Mouse (Mus musculus): Measurements from ENCODE around the gene Sox10. TPM values are rescaled to one million over a fixed set of nuclear protein-coding genes. Genes with fewer than 3 reads are reported as not detected.

Gene Sox10
- polyA plus RNA-seq, 1 experiment from 2014 or later = 3.9 TPM

GRCm38 (mm10) chr15:79148533-79148932 lies 16.5 kb downstream of the Sox10 start:
- no peak overlapping the region for H3K27ac ChIP-seq (replicated peaks; ENCODE audit: low read depth, low read length)
- no peaks in the 10 kb centered on the region for H3K4me1 ChIP-seq (ENCODE audit: control insufficient read depth, insufficient read depth, low read length)
- no peak for ATAC-seq (ENCODE audit: insufficient number of reproducible peaks, low FRiP score, low TSS enrichment, low read depth)

DNA sequence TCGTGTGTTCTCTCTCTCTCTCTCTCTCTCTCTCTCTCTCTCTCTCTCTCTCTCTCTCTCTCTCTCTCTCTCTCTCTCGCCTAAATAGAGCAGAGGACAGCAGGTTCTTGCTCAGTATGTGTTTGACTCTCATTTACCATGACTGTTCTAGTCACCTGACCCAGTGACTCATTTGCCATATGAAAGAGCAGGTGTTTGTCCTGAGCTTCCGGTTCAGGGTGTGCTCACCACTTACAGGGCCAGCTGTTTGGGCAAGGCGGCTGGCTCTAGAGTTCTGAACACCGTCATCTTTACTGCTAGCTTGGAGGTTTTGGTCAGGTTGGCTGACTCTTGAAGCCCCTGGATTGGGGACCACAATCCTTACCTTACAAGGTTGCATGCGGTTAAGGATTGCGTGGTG lies 19.5 kb downstream of the Sox10 start:
- Histone ChIP-seq H3K9me3 (ENCODE audit: control insufficient read depth, low read length) (no peaks in the 10 kb centered on the region), H3K4me2 (ENCODE audit: low read depth, severe bottlenecking) (no peak overlapping the region), H3K27me3 (ENCODE audit: control insufficient read depth, insufficient read depth, low read length) (no peaks in the 10 kb centered on the region), H3K4me1 (ENCODE audit: control insufficient read depth, insufficient read depth, low read length) (peaks cover 6% of the 10 kb centered on the region; the same call in 1 of the 2 replicates), H3K27ac (replicated peaks; ENCODE audit: low read depth, low read length) (no peak overlapping the region), H3K36me3 (ENCODE audit: control insufficient read depth, insufficient read depth, low read length) (peaks cover 22% of the 10 kb centered on the region; the same call in 1 of the 2 replicates), H3K9ac (ENCODE audit: low read length) (no peak overlapping the region), H3K4me3 (ENCODE audit: low read depth, low read length) (no peak overlapping the region)
- ATAC-seq (ENCODE audit: insufficient number of reproducible peaks, low FRiP score, low TSS enrichment, low read depth) = no peak
- no peak for DNase-seq (ENCODE audit: low spot score)
- 93% methylated on average over 7 of the region's 7 CpGs for WGBS

More at GRCm38 (mm10) chr15:79148533-79148932, 16.5 kb downstream of the Sox10 start:
- Histone ChIP-seq H3K4me2 (ENCODE audit: low read depth, severe bottlenecking) (no peak overlapping the region), H3K27me3 (ENCODE audit: control insufficient read depth, insufficient read depth, low read length) (no peaks in the 10 kb centered on the region), H3K36me3 (ENCODE audit: control insufficient read depth, insufficient read depth, low read length) (peaks cover 25% of the 10 kb centered on the region; the same call in 1 of the 2 replicates), H3K4me3 (ENCODE audit: low read depth, low read length) (no peak overlapping the region), H3K9ac (ENCODE audit: low read length) (no peak overlapping the region), H3K9me3 (ENCODE audit: control insufficient read depth, low read length) (no peaks in the 10 kb centered on the region)
- peak; percentile 94 for DNase-seq (ENCODE audit: low spot score)
- 52% methylated on average over 7 of the region's 7 CpGs for WGBS

DNA sequence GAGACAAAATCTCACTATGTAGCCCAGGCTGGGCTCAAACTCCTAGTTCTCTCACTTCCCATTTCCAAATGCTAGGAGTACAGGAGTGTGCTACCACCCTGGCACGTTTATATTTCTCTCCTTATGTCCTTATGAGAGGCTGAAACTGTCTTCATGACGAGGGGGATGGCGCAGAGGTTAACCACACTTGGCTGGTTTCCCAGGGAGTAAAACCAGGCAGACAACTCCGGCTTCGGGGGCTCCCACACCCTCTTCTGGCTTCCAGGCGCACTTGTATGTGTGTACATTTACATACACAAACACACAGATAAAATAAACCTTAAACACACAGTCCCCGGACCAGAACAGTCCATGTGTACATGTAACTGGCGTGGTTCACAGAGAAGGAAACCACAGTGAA lies 21.0 kb downstream of the Sox10 start:
- DNase-seq (ENCODE audit: low spot score) = no peak
- H3K36me3 ChIP-seq (ENCODE audit: control insufficient read depth, insufficient read depth, low read length) = peaks cover 17% of the 10 kb centered on the region; the same call in 1 of the 2 replicates
- no peak overlapping the region for H3K27ac ChIP-seq (replicated peaks; ENCODE audit: low read depth, low read length)
- no peak overlapping the region for H3K4me2 ChIP-seq (ENCODE audit: low read depth, severe bottlenecking)
- H3K9me3 ChIP-seq (ENCODE audit: control insufficient read depth, low read length) = no peaks in the 10 kb centered on the region
- WGBS = 94% methylated on average over 8 of the region's 8 CpGs
- H3K4me3 ChIP-seq (ENCODE audit: low read depth, low read length) = no peak overlapping the region
- no peak overlapping the region for H3K9ac ChIP-seq (ENCODE audit: low read length)
- peaks cover 6% of the 10 kb centered on the region; the same call in 1 of the 2 replicates for H3K4me1 ChIP-seq (ENCODE audit: control insufficient read depth, insufficient read depth, low read length)
- no peaks in the 10 kb centered on the region for H3K27me3 ChIP-seq (ENCODE audit: control insufficient read depth, insufficient read depth, low read length)
- ATAC-seq (ENCODE audit: insufficient number of reproducible peaks, low FRiP score, low TSS enrichment, low read depth) = no peak

GRCm38 (mm10) chr15:79143316-79143715 lies 21.7 kb downstream of the Sox10 start:
- peaks cover 14% of the 10 kb centered on the region; the same call in 1 of the 2 replicates for H3K36me3 ChIP-seq (ENCODE audit: control insufficient read depth, insufficient read depth, low read length)
- 79% methylated on average over 12 of the region's 12 CpGs for WGBS
- ATAC-seq (ENCODE audit: insufficient number of reproducible peaks, low FRiP score, low TSS enrichment, low read depth) = no peak

DNA sequence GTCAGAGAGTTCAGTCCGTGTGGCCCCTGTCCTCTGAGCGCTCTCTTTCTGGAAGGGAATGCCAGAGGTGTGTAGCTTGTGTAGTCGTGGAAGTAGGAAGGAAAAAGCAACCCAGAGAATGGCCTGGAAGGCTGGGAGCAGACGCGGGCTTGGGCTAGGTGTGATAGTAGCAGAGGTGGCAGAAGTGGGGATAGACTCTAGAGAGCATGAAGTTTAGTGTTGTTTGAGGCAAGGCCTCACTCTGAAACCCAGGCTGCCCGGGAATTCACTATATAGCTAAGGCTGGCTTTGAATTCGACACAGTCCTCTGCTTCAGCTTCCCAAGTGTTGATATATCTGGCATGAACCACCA lies 23.5 kb downstream of the Sox10 start:
- Histone ChIP-seq H3K4me3 (ENCODE audit: low read depth, low read length) (peak overlapping the region; percentile 89), H3K9ac (ENCODE audit: low read length) (peak overlapping the region; percentile 81), H3K4me2 (ENCODE audit: low read depth, severe bottlenecking) (peak overlapping the region; percentile 93), H3K9me3 (ENCODE audit: control insufficient read depth, low read length) (no peaks in the 10 kb centered on the region), H3K4me1 (ENCODE audit: control insufficient read depth, insufficient read depth, low read length) (peaks cover 6% of the 10 kb centered on the region; the same call in 1 of the 2 replicates), H3K27me3 (ENCODE audit: control insufficient read depth, insufficient read depth, low read length) (no peaks in the 10 kb centered on the region), H3K27ac (replicated peaks; ENCODE audit: low read depth, low read length) (peak overlapping the region; percentile 22; the same call in 1 of the 2 replicates), H3K36me3 (ENCODE audit: control insufficient read depth, insufficient read depth, low read length) (peaks cover 6% of the 10 kb centered on the region; the same call in 1 of the 2 replicates)
- 2% methylated on average over 7 of the region's 7 CpGs for WGBS
- DNase-seq (ENCODE audit: low spot score) (no peak), ATAC-seq (ENCODE audit: insufficient number of reproducible peaks, low FRiP score, low TSS enrichment, low read depth) (no peak; the same call in 1 of the 2 replicates)

More at GRCm38 (mm10) chr15:79143316-79143715, 21.7 kb downstream of the Sox10 start:
- H3K9me3 ChIP-seq (ENCODE audit: control insufficient read depth, low read length) = no peaks in the 10 kb centered on the region
- no peaks in the 10 kb centered on the region for H3K27me3 ChIP-seq (ENCODE audit: control insufficient read depth, insufficient read depth, low read length)
- no peak overlapping the region for H3K9ac ChIP-seq (ENCODE audit: low read length)
- H3K4me1 ChIP-seq (ENCODE audit: control insufficient read depth, insufficient read depth, low read length) = peaks cover 6% of the 10 kb centered on the region; the same call in 1 of the 2 replicates
- DNase-seq (ENCODE audit: low spot score) = no peak
- H3K4me3 ChIP-seq (ENCODE audit: low read depth, low read length) = no peak overlapping the region
- H3K27ac ChIP-seq (replicated peaks; ENCODE audit: low read depth, low read length) = no peak overlapping the region
- H3K4me2 ChIP-seq (ENCODE audit: low read depth, severe bottlenecking) = no peak overlapping the region

DNA sequence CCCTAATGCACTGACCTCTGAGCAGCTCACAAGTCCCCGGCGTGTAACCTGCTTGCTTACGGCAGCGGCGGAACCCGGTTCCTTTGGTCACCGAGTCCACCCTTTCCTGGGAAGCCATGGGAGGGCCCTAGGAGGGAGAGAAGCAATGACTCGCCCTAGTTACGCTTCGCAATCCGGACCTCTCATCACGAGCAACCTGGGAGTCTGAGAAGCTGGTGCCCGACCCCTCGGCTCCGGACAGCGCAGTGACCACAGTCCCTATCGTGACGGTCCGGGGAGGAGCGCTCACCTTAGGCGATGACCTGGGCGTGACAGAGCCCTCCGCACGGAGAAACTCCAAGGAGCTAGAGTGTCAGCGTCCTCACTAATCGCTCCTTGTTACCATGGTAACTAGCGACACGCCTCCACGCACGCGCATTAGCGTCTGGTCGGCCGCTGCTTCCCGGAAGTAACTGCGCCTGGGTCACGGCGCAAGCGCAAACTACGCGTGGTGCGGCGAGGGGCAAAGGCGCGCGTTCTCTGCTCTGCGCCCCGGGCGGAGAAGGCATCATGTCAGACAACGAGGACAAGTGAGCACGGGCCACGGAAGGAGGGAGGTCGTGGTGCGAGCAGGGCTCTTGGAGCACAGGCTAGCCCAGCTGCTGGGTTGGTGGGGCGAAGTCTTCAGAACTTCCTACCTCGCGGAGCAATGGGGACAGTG lies 24.0 kb downstream of the Sox10 start, which contains the start of the genes Polr2f and 1700088E04Rik:
TSS of gene Polr2f (plus strand) at position 144 of the 700 bp plus-strand sequence.
TSS of gene 1700088E04Rik (minus strand) at position 388 of the 700 bp plus-strand sequence.
- H3K27me3 ChIP-seq (ENCODE audit: control insufficient read depth, insufficient read depth, low read length) = no peaks in the 10 kb centered on the region
- peak; percentile 80 for ATAC-seq (ENCODE audit: insufficient number of reproducible peaks, low FRiP score, low TSS enrichment, low read depth)
- H3K4me1 ChIP-seq (ENCODE audit: control insufficient read depth, insufficient read depth, low read length) = peaks cover 6% of the 10 kb centered on the region; the same call in 1 of the 2 replicates
- DNase-seq (ENCODE audit: low spot score) = peak; percentile 97
- peak within 1 kb of the TSS; percentile 22; the same call in 1 of the 2 replicates for H3K27ac ChIP-seq (replicated peaks; ENCODE audit: low read depth, low read length)
- H3K4me3 ChIP-seq (ENCODE audit: low read depth, low read length) = peak within 1 kb of the TSS; percentile 89
- H3K36me3 ChIP-seq (ENCODE audit: control insufficient read depth, insufficient read depth, low read length) = 0 out of 2 replicates have a peak, but pooled peaks cover 5% of the 10 kb centered on the region
- WGBS = under 1% methylated on average over 57 of the region's 57 CpGs
- peak within 1 kb of the TSS; percentile 81 for H3K9ac ChIP-seq (ENCODE audit: low read length)
- H3K4me2 ChIP-seq (ENCODE audit: low read depth, severe bottlenecking) = peak within 1 kb of the TSS; percentile 93
- H3K9me3 ChIP-seq (ENCODE audit: control insufficient read depth, low read length) = no peaks in the 10 kb centered on the region

GRCm38 (mm10) chr15:79139640-79140039 lies 25.4 kb downstream of the Sox10 start:
- no peak overlapping the region for H3K27ac ChIP-seq (replicated peaks; ENCODE audit: low read depth, low read length)
- no peak overlapping the region for H3K9ac ChIP-seq (ENCODE audit: low read length)
- WGBS = 66% methylated on average over 10 of the region's 10 CpGs
- H3K9me3 ChIP-seq (ENCODE audit: control insufficient read depth, low read length) = no peaks in the 10 kb centered on the region
- DNase-seq (ENCODE audit: low spot score) (no peak), ATAC-seq (ENCODE audit: insufficient number of reproducible peaks, low FRiP score, low TSS enrichment, low read depth) (no peak)
- H3K4me3 ChIP-seq (ENCODE audit: low read depth, low read length) = no peak overlapping the region
- H3K4me2 ChIP-seq (ENCODE audit: low read depth, severe bottlenecking) = no peak overlapping the region
- H3K27me3 ChIP-seq (ENCODE audit: control insufficient read depth, insufficient read depth, low read length) = no peaks in the 10 kb centered on the region
- peaks cover 6% of the 10 kb centered on the region; the same call in 1 of the 2 replicates for H3K4me1 ChIP-seq (ENCODE audit: control insufficient read depth, insufficient read depth, low read length)
- H3K36me3 ChIP-seq (ENCODE audit: control insufficient read depth, insufficient read depth, low read length) = 0 out of 2 replicates have a peak, but pooled peaks cover 4% of the 10 kb centered on the region

GRCm38 (mm10) chr15:79135783-79136575 lies 29.1 kb downstream of the Sox10 start:
- Histone ChIP-seq H3K4me3 (ENCODE audit: low read depth, low read length) (no peak overlapping the region), H3K9ac (ENCODE audit: low read length) (no peak overlapping the region), H3K27ac (replicated peaks; ENCODE audit: low read depth, low read length) (no peak overlapping the region), H3K36me3 (ENCODE audit: control insufficient read depth, insufficient read depth, low read length) (peaks cover 5% of the 10 kb centered on the region; the same call in 1 of the 2 replicates), H3K4me1 (ENCODE audit: control insufficient read depth, insufficient read depth, low read length) (no peaks in the 10 kb centered on the region), H3K9me3 (ENCODE audit: control insufficient read depth, low read length) (no peaks in the 10 kb centered on the region), H3K4me2 (ENCODE audit: low read depth, severe bottlenecking) (no peak overlapping the region), H3K27me3 (ENCODE audit: control insufficient read depth, insufficient read depth, low read length) (no peaks in the 10 kb centered on the region)
- no peak for DNase-seq (ENCODE audit: low spot score)
- WGBS = 67% methylated on average over 11 of the region's 11 CpGs
- ATAC-seq (ENCODE audit: insufficient number of reproducible peaks, low FRiP score, low TSS enrichment, low read depth) = no peak; the same call in 1 of the 2 replicates

Data from limb, embryonic 11.5 days (tissue).